Mouse (Mus musculus) forebrain, embryonic 15.5 days (tissue): ENCODE results near the gene Kcnt2. TPM values are rescaled to one million over a fixed set of nuclear protein-coding genes. Genes with fewer than 3 reads are reported as not detected.

Source experiments
- ATAC-seq: fragments of 200-750 bp; cut with Nextera tagmentation; replicated peaks from 2 replicates; pipeline ENCODE4 v1.8.0; 2017; ENCODE audit warnings: mild to moderate bottlenecking, moderate TSS enrichment, moderate library complexity
- H3K27ac ChIP-seq: fragments of 300-500 bp; sonication (generic); replicated peaks from 2 replicates; pipeline ENCODE4 v1.5.1; 2015; ENCODE audit warnings: mild to moderate bottlenecking, inconsistent platforms
- H3K27me3 ChIP-seq: fragments of 300-500 bp; sonication (generic); 2 replicates; pipeline ENCODE4 v1.6.1; 2015; ENCODE audit warnings: inconsistent platforms
- H3K36me3 ChIP-seq: fragments of 300-500 bp; sonication (generic); 2 replicates; pipeline ENCODE4 v1.6.1; 2015; ENCODE audit warnings: mild to moderate bottlenecking, inconsistent platforms
- H3K4me1 ChIP-seq: fragments of 300-500 bp; sonication (generic); 2 replicates; pipeline ENCODE4 v1.6.1; 2015; ENCODE audit warnings: inconsistent platforms
- H3K4me2 ChIP-seq: fragments of 300-500 bp; sonication (generic); replicated peaks from 2 replicates; pipeline ENCODE4 v1.6.1; 2015; ENCODE audit warnings: mild to moderate bottlenecking, inconsistent platforms
- H3K4me3 ChIP-seq: fragments of 300-500 bp; sonication (generic); 2 replicates; pipeline ENCODE4 v1.5.1; 2015; ENCODE audit warnings: mild to moderate bottlenecking, inconsistent platforms
- H3K9ac ChIP-seq: fragments of 300-500 bp; sonication (generic); replicated peaks from 2 replicates; pipeline ENCODE4 v1.6.1; 2015; ENCODE audit warnings: mild to moderate bottlenecking, inconsistent platforms
- H3K9me3 ChIP-seq: fragments of 300-500 bp; sonication (generic); 2 replicates; pipeline ENCODE4 v1.6.1; 2016; ENCODE audit warnings: inconsistent platforms
- WGBS: fragments of 180-500 bp; shearing (Covaris S2); methylation state at CpG from one replicate; pipeline ENCODE4 v1.1.7; 2015; ENCODE audit warnings: mixed read lengths; 5-methylcytosine and 5-hydroxymethylcytosine counted together
- polyA plus RNA-seq: library from polyadenylated mRNA; unstranded; fragments of >200 nt; fragmentation: Nextera tagmentation; extraction: Ambion mirVana; gene quantifications from 2 replicates; pipeline ENCODE4 v1.2.1, GENCODE M21; 2015

The Kcnt2 gene
- polyA plus RNA-seq, 1 experiment from 2014 or later, result 2.4 TPM

GRCm38 (mm10) chr1:140542066-140542465 lies 296.1 kb downstream of the Kcnt2 start:
- Histone ChIP-seq H3K36me3 (no peaks in the 10 kb centered on the region), H3K27me3 (no peaks in the 10 kb centered on the region), H3K4me1 (no peaks in the 10 kb centered on the region), H3K4me2 (no peak overlapping the region), H3K4me3 (no peak overlapping the region), H3K9me3 (no peaks in the 10 kb centered on the region), H3K27ac (no peak overlapping the region), H3K9ac (no peak overlapping the region)
- WGBS, result 84% methylated on average over 3 of the region's 3 CpGs
- ATAC-seq, result no peak

GRCm38 (mm10) chr1:140548711-140549110 lies 302.8 kb downstream of the Kcnt2 start:
- no peaks in the 10 kb centered on the region for H3K9me3 ChIP-seq
- no peak overlapping the region for H3K4me2 ChIP-seq
- H3K36me3 ChIP-seq, result no peaks in the 10 kb centered on the region
- H3K4me1 ChIP-seq, result no peaks in the 10 kb centered on the region
- ATAC-seq, result peak; percentile 58; the same call in 1 of the 2 replicates
- H3K9ac ChIP-seq, result no peak overlapping the region
- no peaks in the 10 kb centered on the region for H3K27me3 ChIP-seq
- no peak overlapping the region for H3K27ac ChIP-seq
- no peak overlapping the region for H3K4me3 ChIP-seq

- Histone ChIP-seq H3K4me3 (no peak overlapping the region), H3K9me3 (no peaks in the 10 kb centered on the region), H3K9ac (no peak overlapping the region), H3K4me2 (no peak overlapping the region), H3K27me3 (no peaks in the 10 kb centered on the region), H3K36me3 (no peaks in the 10 kb centered on the region), H3K27ac (no peak overlapping the region), H3K4me1 (no peaks in the 10 kb centered on the region)
- ATAC-seq, result no peak
Observed at GRCm38 (mm10) chr1:140560801-140561200, 314.8 kb downstream of the Kcnt2 start.

GRCm38 (mm10) chr1:140572141-140572540 lies 326.2 kb downstream of the Kcnt2 start:
- H3K4me1 ChIP-seq, result no peaks in the 10 kb centered on the region
- 89% methylated on average over 7 of the region's 7 CpGs for WGBS
- no peak overlapping the region for H3K4me3 ChIP-seq
- H3K27me3 ChIP-seq, result no peaks in the 10 kb centered on the region
- H3K9ac ChIP-seq, result no peak overlapping the region
- no peak overlapping the region for H3K4me2 ChIP-seq
- H3K36me3 ChIP-seq, result no peaks in the 10 kb centered on the region
- no peak for ATAC-seq
- no peaks in the 10 kb centered on the region for H3K9me3 ChIP-seq
- H3K27ac ChIP-seq, result no peak overlapping the region

GRCm38 (mm10) chr1:140578607-140579006 lies 332.6 kb downstream of the Kcnt2 start:
- Histone ChIP-seq H3K27me3 (no peaks in the 10 kb centered on the region), H3K27ac (no peak overlapping the region), H3K9me3 (no peaks in the 10 kb centered on the region), H3K4me3 (no peak overlapping the region), H3K36me3 (no peaks in the 10 kb centered on the region), H3K9ac (no peak overlapping the region), H3K4me2 (no peak overlapping the region), H3K4me1 (no peaks in the 10 kb centered on the region)
- WGBS, result 47% methylated on average over 3 of the region's 3 CpGs
- 0 out of 2 replicates have a peak, but pooled peaks have one; percentile 53 for ATAC-seq

GRCm38 (mm10) chr1:140588302-140588701 lies 342.3 kb downstream of the Kcnt2 start:
- Histone ChIP-seq H3K4me1 (no peaks in the 10 kb centered on the region), H3K9ac (no peak overlapping the region), H3K27me3 (no peaks in the 10 kb centered on the region), H3K36me3 (no peaks in the 10 kb centered on the region), H3K4me3 (no peak overlapping the region), H3K4me2 (no peak overlapping the region), H3K9me3 (no peaks in the 10 kb centered on the region), H3K27ac (no peak overlapping the region)
- no peak for ATAC-seq
- 75% methylated on average over 3 of the region's 3 CpGs for whole genome bisulfite sequencing

GRCm38 (mm10) chr1:140608765-140609297 lies 362.9 kb downstream of the Kcnt2 start:
- Histone ChIP-seq H3K27ac (no peak overlapping the region), H3K4me2 (no peak overlapping the region), H3K4me1 (no peaks in the 10 kb centered on the region), H3K9me3 (no peaks in the 10 kb centered on the region), H3K4me3 (no peak overlapping the region), H3K27me3 (no peaks in the 10 kb centered on the region), H3K36me3 (no peaks in the 10 kb centered on the region), H3K9ac (no peak overlapping the region)
- WGBS, result 90% methylated on average over 4 of the region's 4 CpGs
- ATAC-seq, result no peak

GRCm38 (mm10) chr1:140613101-140613500 lies 367.1 kb downstream of the Kcnt2 start:
- Histone ChIP-seq H3K9ac (no peak overlapping the region), H3K9me3 (no peaks in the 10 kb centered on the region), H3K27ac (no peak overlapping the region), H3K4me1 (no peaks in the 10 kb centered on the region), H3K4me3 (no peak overlapping the region), H3K36me3 (no peaks in the 10 kb centered on the region), H3K4me2 (no peak overlapping the region), H3K27me3 (no peaks in the 10 kb centered on the region)
- no peak for ATAC-seq
- WGBS, result 73% methylated on average over 1 of the region's 1 CpGs

- H3K27me3 ChIP-seq, result no peaks in the 10 kb centered on the region
- H3K36me3 ChIP-seq, result no peaks in the 10 kb centered on the region
- H3K4me2 ChIP-seq, result no peak overlapping the region
- no peak overlapping the region for H3K9ac ChIP-seq
- H3K9me3 ChIP-seq, result no peaks in the 10 kb centered on the region
- no peaks in the 10 kb centered on the region for H3K4me1 ChIP-seq
- ATAC-seq, result no peak
- H3K4me3 ChIP-seq, result no peak overlapping the region
- WGBS, result 86% methylated on average over 2 of the region's 2 CpGs
- no peak overlapping the region for H3K27ac ChIP-seq
Observed at GRCm38 (mm10) chr1:140614840-140615239, 368.9 kb downstream of the Kcnt2 start.

GRCm38 (mm10) chr1:140618164-140618563 lies 372.2 kb downstream of the Kcnt2 start:
- Histone ChIP-seq H3K4me1 (no peaks in the 10 kb centered on the region), H3K9me3 (no peaks in the 10 kb centered on the region), H3K9ac (no peak overlapping the region), H3K4me3 (no peak overlapping the region), H3K27ac (no peak overlapping the region), H3K27me3 (no peaks in the 10 kb centered on the region), H3K4me2 (no peak overlapping the region), H3K36me3 (no peaks in the 10 kb centered on the region)
- no peak for ATAC-seq

- ATAC-seq, result no peak
- H3K9ac ChIP-seq, result no peak overlapping the region
- no peak overlapping the region for H3K27ac ChIP-seq
- H3K4me1 ChIP-seq, result no peaks in the 10 kb centered on the region
- H3K9me3 ChIP-seq, result no peaks in the 10 kb centered on the region
- H3K27me3 ChIP-seq, result no peaks in the 10 kb centered on the region
- no peak overlapping the region for H3K4me3 ChIP-seq
- H3K36me3 ChIP-seq, result no peaks in the 10 kb centered on the region
- no peak overlapping the region for H3K4me2 ChIP-seq
Observed at GRCm38 (mm10) chr1:140624918-140625317, 379.0 kb downstream of the Kcnt2 start.

GRCm38 (mm10) chr1:140659607-140660340 lies 413.8 kb downstream of the Kcnt2 start:
- WGBS, result 56% methylated on average over 3 of the region's 3 CpGs
- Histone ChIP-seq H3K36me3 (no peaks in the 10 kb centered on the region), H3K4me1 (peaks cover 9% of the 10 kb centered on the region), H3K27me3 (no peaks in the 10 kb centered on the region), H3K4me3 (no peak overlapping the region), H3K9ac (no peak overlapping the region), H3K4me2 (no peak overlapping the region), H3K9me3 (no peaks in the 10 kb centered on the region), H3K27ac (0 out of 2 replicates have a peak overlapping the region, but pooled peaks have one; percentile 19)
- ATAC-seq, result peak; percentile 73
